ENCODE assay signal across 21 mouse cellular contexts in genomic region chr3:107369156-107369555, GRCm38 (mm10).
"Had no signal": no experiment of that assay in that cellular context is flagged by ENCODE, and none has a peak within 500 bp of the region (broad histone marks: within the 10 kb centered on the region; RNA-seq: fewer than 3 reads in every experiment).

No protein-coding gene starts in this region.

- ATAC-seq: hindbrain, embryonic 16.5 days; hindbrain, postnatal 0 days; intestine, embryonic 15.5 days; intestine, embryonic 16.5 days; intestine, postnatal 0 days had no signal

- DNase-seq: heart, postnatal 10 days; heart, postnatal 14 days; heart, postnatal 36 days; heart, postnatal 4 days; kidney, adult 11 months; kidney, adult 18-20 months; kidney, adult 2 months; kidney, adult 8-10 months; kidney, adult 9 months; kidney, postnatal 10 days; kidney, postnatal 14 days; kidney, postnatal 25 days; kidney, postnatal 36 days; kidney, postnatal 4 days; layer of hippocampus, adult 9-11 months; layer of hippocampus, postnatal 36 days had no signal
